Mouse (Mus musculus): ENCODE measurements at regions not wholly inside any gene's neighbourhood (a gene's known extent, or its start where the extent isn't known, plus 50 kb on each side); places are given as distances from the start of the nearest gene placed in this dataset.

GRCm38 (mm10) chr12:77749438-77750007 lies 444.5 kb upstream of the Gm6657 start:
- 85% methylated on average over 3 of the region's 3 CpGs for WGBS
- intact Hi-C loops (cut with DNase I): no loop called here
- DNase-seq: no peak
- Histone ChIP-seq H3K27ac (no peak overlapping the region), H3K4me1 (ENCODE audit: control insufficient read depth, insufficient read depth, low read length) (no peaks in the 10 kb centered on the region), H3K9ac (ENCODE audit: low read depth, low read length) (no peak overlapping the region), H3K36me3 (ENCODE audit: control insufficient read depth, insufficient read depth, low read length) (no peaks in the 10 kb centered on the region), H3K27me3 (ENCODE audit: control insufficient read depth, insufficient read depth, low read length) (no peaks in the 10 kb centered on the region), H3K79me2 (replicated peaks; ENCODE audit: control insufficient read depth, insufficient read depth, low read length) (no peaks in the 10 kb centered on the region), H3K4me3 (no peak overlapping the region)
- TF ChIP-seq EP300 (IDR thresholded peaks at IDR 0.05; ENCODE audit: insufficient read depth, low read depth, low read length): no peak
- no peak for TF ChIP-seq CTCF (IDR thresholded peaks at IDR 0.05)
- no peak for TF ChIP-seq POLR2A (IDR thresholded peaks at IDR 0.05; ENCODE audit: insufficient read depth, low read depth, low read length)

- no peaks in the 10 kb centered on the region for H3K36me3 ChIP-seq (ENCODE audit: control insufficient read depth, insufficient read depth, low read length)
- no peaks in the 10 kb centered on the region for H3K79me2 ChIP-seq (replicated peaks; ENCODE audit: control insufficient read depth, insufficient read depth, low read length)
- no peak overlapping the region for H3K9ac ChIP-seq (ENCODE audit: low read depth, low read length)
- no peaks in the 10 kb centered on the region for H3K4me1 ChIP-seq (ENCODE audit: control insufficient read depth, insufficient read depth, low read length)
- WGBS: 84% methylated on average over 5 of the region's 5 CpGs
- no peak for DNase-seq
- no peak overlapping the region for H3K4me3 ChIP-seq
- no peaks in the 10 kb centered on the region for H3K27me3 ChIP-seq (ENCODE audit: control insufficient read depth, insufficient read depth, low read length)
- no peak overlapping the region for H3K27ac ChIP-seq
- TF ChIP-seq CTCF (IDR thresholded peaks at IDR 0.05) (no peak), POLR2A (IDR thresholded peaks at IDR 0.05; ENCODE audit: insufficient read depth, low read depth, low read length) (no peak), EP300 (IDR thresholded peaks at IDR 0.05; ENCODE audit: insufficient read depth, low read depth, low read length) (no peak)
- intact Hi-C loops (cut with DNase I): no loop called here
These were observed 441.9 kb upstream of the Gm6657 start for GRCm38 (mm10) chr12:77752181-77752580.

- Histone ChIP-seq H3K36me3 (ENCODE audit: control insufficient read depth, insufficient read depth, low read length) (no peaks in the 10 kb centered on the region), H3K4me3 (no peak overlapping the region), H3K79me2 (replicated peaks; ENCODE audit: control insufficient read depth, insufficient read depth, low read length) (no peaks in the 10 kb centered on the region), H3K4me1 (ENCODE audit: control insufficient read depth, insufficient read depth, low read length) (no peaks in the 10 kb centered on the region), H3K27me3 (ENCODE audit: control insufficient read depth, insufficient read depth, low read length) (no peaks in the 10 kb centered on the region), H3K9ac (ENCODE audit: low read depth, low read length) (no peak overlapping the region), H3K27ac (no peak overlapping the region)
- peak in 1 of 2 experiments; percentile 16 for DNase-seq
- intact Hi-C loops (cut with DNase I): no loop called here
- TF ChIP-seq EP300 (IDR thresholded peaks at IDR 0.05; ENCODE audit: insufficient read depth, low read depth, low read length) (no peak), POLR2A (IDR thresholded peaks at IDR 0.05; ENCODE audit: insufficient read depth, low read depth, low read length) (no peak), CTCF (IDR thresholded peaks at IDR 0.05) (no peak)
- 34% methylated on average over 7 of the region's 7 CpGs for WGBS
These were observed 438.0 kb upstream of the Gm6657 start for GRCm38 (mm10) chr12:77756021-77756420.

- TF ChIP-seq POLR2A (IDR thresholded peaks at IDR 0.05; ENCODE audit: insufficient read depth, low read depth, low read length) (no peak), CTCF (IDR thresholded peaks at IDR 0.05) (no peak), EP300 (IDR thresholded peaks at IDR 0.05; ENCODE audit: insufficient read depth, low read depth, low read length) (no peak)
- intact Hi-C loops (cut with DNase I): no loop called here
- Histone ChIP-seq H3K27ac (no peak overlapping the region), H3K36me3 (ENCODE audit: control insufficient read depth, insufficient read depth, low read length) (no peaks in the 10 kb centered on the region), H3K79me2 (replicated peaks; ENCODE audit: control insufficient read depth, insufficient read depth, low read length) (no peaks in the 10 kb centered on the region), H3K27me3 (ENCODE audit: control insufficient read depth, insufficient read depth, low read length) (no peaks in the 10 kb centered on the region), H3K4me3 (no peak overlapping the region), H3K4me1 (ENCODE audit: control insufficient read depth, insufficient read depth, low read length) (no peaks in the 10 kb centered on the region), H3K9ac (ENCODE audit: low read depth, low read length) (no peak overlapping the region)
- peak; percentile 23 to 38 for DNase-seq
- 62% methylated on average over 3 of the region's 3 CpGs for WGBS
These were observed 433.1 kb upstream of the Gm6657 start for GRCm38 (mm10) chr12:77760976-77761375.

- Histone ChIP-seq H3K27ac (no peak overlapping the region), H3K36me3 (ENCODE audit: control insufficient read depth, insufficient read depth, low read length) (no peaks in the 10 kb centered on the region), H3K4me3 (no peak overlapping the region), H3K27me3 (ENCODE audit: control insufficient read depth, insufficient read depth, low read length) (no peaks in the 10 kb centered on the region), H3K79me2 (replicated peaks; ENCODE audit: control insufficient read depth, insufficient read depth, low read length) (no peaks in the 10 kb centered on the region), H3K4me1 (ENCODE audit: control insufficient read depth, insufficient read depth, low read length) (no peaks in the 10 kb centered on the region), H3K9ac (ENCODE audit: low read depth, low read length) (no peak overlapping the region)
- no peak for DNase-seq
- intact Hi-C loops (cut with DNase I): no loop called here
- WGBS: 84% methylated on average over 6 of the region's 6 CpGs
- TF ChIP-seq EP300 (IDR thresholded peaks at IDR 0.05; ENCODE audit: insufficient read depth, low read depth, low read length) (no peak), CTCF (IDR thresholded peaks at IDR 0.05) (no peak), POLR2A (IDR thresholded peaks at IDR 0.05; ENCODE audit: insufficient read depth, low read depth, low read length) (no peak)
These were observed 418.0 kb upstream of the Gm6657 start for GRCm38 (mm10) chr12:77776011-77776546.

- 79% methylated on average over 8 of the region's 8 CpGs for WGBS
- Histone ChIP-seq H3K4me1 (ENCODE audit: control insufficient read depth, insufficient read depth, low read length) (no peaks in the 10 kb centered on the region), H3K36me3 (ENCODE audit: control insufficient read depth, insufficient read depth, low read length) (no peaks in the 10 kb centered on the region), H3K79me2 (replicated peaks; ENCODE audit: control insufficient read depth, insufficient read depth, low read length) (no peaks in the 10 kb centered on the region), H3K27me3 (ENCODE audit: control insufficient read depth, insufficient read depth, low read length) (no peaks in the 10 kb centered on the region), H3K4me3 (no peak overlapping the region), H3K9ac (ENCODE audit: low read depth, low read length) (no peak overlapping the region), H3K27ac (no peak overlapping the region)
- intact Hi-C loops (cut with DNase I): no loop called here
- TF ChIP-seq CTCF (IDR thresholded peaks at IDR 0.05) (no peak), POLR2A (IDR thresholded peaks at IDR 0.05; ENCODE audit: insufficient read depth, low read depth, low read length) (no peak), EP300 (IDR thresholded peaks at IDR 0.05; ENCODE audit: insufficient read depth, low read depth, low read length) (no peak)
- no peak for DNase-seq
These were observed 417.3 kb upstream of the Gm6657 start for GRCm38 (mm10) chr12:77776755-77777154.

Measured in heart, adult 2 months (tissue).